Mouse (Mus musculus) neural tube, embryonic 13.5 days (tissue): ENCODE measurements around the gene Vmn1r168. TPM values are rescaled to one million over a fixed set of nuclear protein-coding genes. Genes with fewer than 3 reads are reported as not detected.
"Not testable (repeated sequence)": the region's sequence is repeated elsewhere in the genome, so short reads cannot be mapped to it uniquely, and the experiment has no call there.

Experiments
- ATAC-seq: fragments of 200-750 bp; cut with Nextera tagmentation; 2 replicates; pipeline ENCODE4 v1.8.0; 2017; ENCODE audit warnings: low read depth, mild to moderate bottlenecking, moderate TSS enrichment, moderate library complexity
- H3K27ac ChIP-seq: fragments of 300-500 bp; sonication (generic); replicated peaks from 2 replicates; pipeline ENCODE4 v1.5.1; 2015; ENCODE audit warnings: moderate library complexity, mild to moderate bottlenecking, inconsistent platforms
- H3K27me3 ChIP-seq: fragments of 300-500 bp; sonication (generic); 2 replicates; pipeline ENCODE4 v1.6.1; 2015; ENCODE audit warnings: mild to moderate bottlenecking, inconsistent platforms
- H3K36me3 ChIP-seq: fragments of 300-500 bp; sonication (generic); 2 replicates; pipeline ENCODE4 v1.6.1; 2015; ENCODE audit warnings: mild to moderate bottlenecking, inconsistent platforms
- H3K4me1 ChIP-seq: fragments of 300-500 bp; sonication (generic); replicated peaks from 2 replicates; pipeline ENCODE4 v1.6.1; 2015; ENCODE audit warnings: inconsistent platforms
- H3K4me2 ChIP-seq: fragments of 300-500 bp; sonication (generic); 2 replicates; pipeline ENCODE4 v1.6.1; 2015; ENCODE audit warnings: inconsistent platforms, mild to moderate bottlenecking, moderate library complexity
- H3K4me3 ChIP-seq: fragments of 300-500 bp; sonication (generic); 2 replicates; pipeline ENCODE4 v1.5.1; 2015; ENCODE audit warnings: mild to moderate bottlenecking, inconsistent platforms
- H3K9ac ChIP-seq: fragments of 300-500 bp; sonication (generic); 2 replicates; pipeline ENCODE4 v1.6.1; 2015; ENCODE audit warnings: moderate library complexity, mild to moderate bottlenecking, inconsistent platforms
- H3K9me3 ChIP-seq: fragments of 300-500 bp; sonication (generic); 2 replicates; pipeline ENCODE4 v1.6.1; 2016; ENCODE audit warnings: inconsistent platforms
- WGBS: fragments of 180-500 bp; shearing (Covaris S2); methylation state at CpG from one replicate; pipeline ENCODE4 v1.1.7; 2015; 5-methylcytosine and 5-hydroxymethylcytosine counted together
- polyA plus RNA-seq: library from polyadenylated mRNA; unstranded; fragments of >200 nt; fragmentation: Nextera tagmentation; extraction: Ambion mirVana; gene quantifications from 2 replicates; pipeline ENCODE4 v1.2.1, GENCODE M21; 2015

The Vmn1r168 gene
- not detected in 2 replicates for polyA plus RNA-seq

GRCm38 (mm10) chr7:23539432-23539831 lies at the start of gene Vmn1r168:
Gene Vmn1r168, plus strand, starts transcription at chr7:23539732.
- not testable (repeated sequence) for H3K9ac ChIP-seq, H3K4me3 ChIP-seq, H3K27me3 ChIP-seq, ATAC-seq, H3K36me3 ChIP-seq, H3K27ac ChIP-seq, H3K4me2 ChIP-seq, H3K4me1 ChIP-seq
- H3K9me3 ChIP-seq = peaks cover 13% of the 10 kb centered on the region
- no CpG with 5 or more reads among the region's 1 CpGs for WGBS

- H3K4me2 ChIP-seq, H3K27ac ChIP-seq, H3K27me3 ChIP-seq, H3K9ac ChIP-seq, H3K4me1 ChIP-seq, ATAC-seq, H3K36me3 ChIP-seq, H3K4me3 ChIP-seq: not testable (repeated sequence)
- H3K9me3 ChIP-seq = peaks cover 28% of the 10 kb centered on the region
- WGBS = 87% methylated on average over 2 of the region's 2 CpGs
Observed at GRCm38 (mm10) chr7:23507106-23507505, 32.4 kb upstream of the Vmn1r168 start, which contains the start of gene Vmn1r167. Gene Vmn1r167, minus strand, starts transcription at chr7:23507206.

GRCm38 (mm10) chr7:23575226-23575625 lies 35.7 kb downstream of the Vmn1r168 start, which contains the start of gene Vmn1r169:
Gene Vmn1r169, plus strand, starts transcription at chr7:23575526.
- peaks cover 23% of the 10 kb centered on the region; the same call in 1 of the 2 replicates for H3K9me3 ChIP-seq

More at GRCm38 (mm10) chr7:23575226-23575625, 35.7 kb downstream of the Vmn1r168 start, which contains the start of gene Vmn1r169:
- H3K36me3 ChIP-seq, H3K27ac ChIP-seq, H3K27me3 ChIP-seq, H3K4me1 ChIP-seq, H3K9ac ChIP-seq, H3K4me2 ChIP-seq, ATAC-seq, H3K4me3 ChIP-seq: not testable (repeated sequence)
- 78% methylated on average over 1 of the region's 2 CpGs for WGBS

Other genes starting within 250 kb of the Vmn1r168 start
- gene Nlrp4e, start 238.5 kb upstream of the Vmn1r168 start, polyA plus RNA-seq = not detected in 2 replicates
- not detected in 2 replicates for gene Nlrp5, start 153.8 kb upstream of the Vmn1r168 start, polyA plus RNA-seq
- not detected in 2 replicates for gene Vmn1r167, start 32.5 kb upstream of the Vmn1r168 start, polyA plus RNA-seq
- not detected in 2 replicates for gene Vmn1r169, start 35.8 kb downstream of the Vmn1r168 start, polyA plus RNA-seq
- not detected in 2 replicates for gene Vmn1r170, start 66.4 kb downstream of the Vmn1r168 start, polyA plus RNA-seq
- not detected in 2 replicates for gene Vmn1r171, start 91.0 kb downstream of the Vmn1r168 start, polyA plus RNA-seq
- not detected in 2 replicates for gene Vmn1r172, start 118.6 kb downstream of the Vmn1r168 start, polyA plus RNA-seq
- not detected in 2 replicates for gene Vmn1r173, start 161.0 kb downstream of the Vmn1r168 start, polyA plus RNA-seq
- not detected in 2 replicates for gene Vmn1r174, start 212.5 kb downstream of the Vmn1r168 start, polyA plus RNA-seq